Mouse (Mus musculus) gastrocnemius, postnatal 25 days (tissue): ENCODE results near the gene Naaladl2. TPM values are rescaled to one million over a fixed set of nuclear protein-coding genes. Genes with fewer than 3 reads are reported as not detected.

Source experiments
- DNase-seq: peaks from one replicate; pipeline ENCODE4 v3.0.0; 2022
- total RNA-seq, 2 experiments: library from RNA; stranded (reverse); gene quantifications; 1 replicate in 1 of 2; 2 replicates in 1 of 2; pipeline ENCODE4 v1.2.3; 2021

The Naaladl2 gene
- total RNA-seq, 2 experiments from 2014 or later = 0.43 to 0.78 TPM

DNA sequence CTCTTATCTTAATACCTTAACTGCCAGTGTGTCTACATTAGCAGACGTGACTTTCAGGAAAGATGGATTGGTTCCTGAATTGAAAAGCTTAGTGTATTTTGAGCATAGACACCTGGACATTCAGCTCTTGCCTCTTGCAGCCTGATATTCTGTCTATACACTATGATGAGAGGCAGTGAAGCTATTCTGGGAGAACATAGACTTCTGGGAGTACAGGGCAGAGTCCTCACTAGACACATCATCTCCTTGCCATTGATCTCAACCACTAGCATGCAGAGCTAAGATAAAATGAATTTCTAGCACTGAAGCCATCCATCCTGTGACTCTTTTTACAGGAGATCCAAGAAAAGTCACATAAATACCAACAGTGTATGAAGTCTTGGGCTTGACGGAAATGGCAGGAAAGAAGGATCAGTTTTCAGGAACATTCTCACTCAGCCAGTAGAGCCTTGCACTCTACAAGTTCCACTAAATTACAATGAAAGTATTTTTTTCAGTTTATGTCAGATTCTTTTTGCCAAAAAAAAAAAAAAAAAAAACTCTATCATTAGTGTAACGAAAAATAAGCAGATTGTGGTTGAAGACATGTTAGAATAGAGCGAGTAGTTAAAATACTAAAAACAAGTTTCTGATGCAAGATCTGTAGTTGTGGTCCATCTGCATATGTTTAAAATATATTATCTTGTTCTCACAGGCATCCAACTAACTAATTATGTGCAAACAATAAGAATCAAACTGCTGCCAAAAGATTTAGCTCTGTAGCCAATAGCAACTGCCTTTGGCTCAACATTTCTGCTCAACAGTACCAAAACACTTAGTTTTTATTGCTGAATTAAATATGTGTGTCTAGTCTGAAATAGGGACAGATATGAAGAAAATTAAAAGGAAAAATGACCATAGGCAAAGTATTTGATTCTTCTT, 1171.1 kb downstream of the Naaladl2 start:
- DNase-seq = no peak

DNA sequence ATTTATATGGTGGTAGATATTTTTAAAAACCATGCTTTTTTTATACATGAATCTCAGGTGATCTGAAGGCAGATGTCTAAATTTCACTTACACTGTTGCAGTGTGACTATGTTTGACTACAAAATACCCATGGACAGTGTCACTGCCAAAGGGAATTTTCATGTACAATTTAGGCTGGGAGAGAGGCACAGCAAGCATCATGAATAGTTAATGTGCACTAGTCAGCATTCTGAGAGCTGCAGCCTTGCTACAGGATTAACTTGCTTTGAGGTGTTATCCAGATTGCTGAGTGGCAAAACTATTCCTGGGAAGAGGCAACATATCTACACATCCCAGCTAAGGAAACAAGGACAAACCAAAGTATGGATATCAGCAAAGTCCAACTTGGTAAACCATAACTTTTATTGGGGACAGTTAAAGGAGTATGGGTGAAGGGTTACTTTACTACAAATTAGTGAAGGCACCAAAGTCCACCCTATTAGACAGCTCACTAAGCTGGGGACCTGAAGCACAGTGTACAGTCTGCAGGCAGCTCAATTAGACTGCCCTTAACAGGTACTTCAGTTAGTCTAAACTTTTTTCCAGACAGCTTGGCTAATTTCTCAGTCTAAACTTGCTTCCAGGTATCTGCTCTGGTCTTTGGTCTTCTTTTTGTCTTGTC, 1181.0 kb downstream of the Naaladl2 start:
- DNase-seq = no peak

DNA sequence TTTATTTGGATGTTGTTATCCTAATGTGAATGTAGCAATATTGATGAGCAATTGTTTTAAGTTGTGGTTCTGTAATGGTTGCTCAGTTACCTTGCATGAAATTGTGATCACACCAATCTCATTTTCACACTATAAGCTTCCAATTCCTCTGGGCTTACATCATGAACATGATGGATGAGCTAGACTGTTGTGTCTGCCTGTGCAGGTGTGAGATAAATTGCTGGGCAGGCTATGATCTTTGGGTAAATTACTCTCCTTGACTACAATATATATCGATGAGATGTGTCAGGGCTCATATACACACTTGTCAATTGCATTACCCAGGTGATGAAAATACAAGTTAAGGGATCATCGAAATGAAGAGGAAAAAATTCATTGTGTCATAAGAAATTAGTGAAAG, 1197.9 kb downstream of the Naaladl2 start:
- no peak for DNase-seq

DNA sequence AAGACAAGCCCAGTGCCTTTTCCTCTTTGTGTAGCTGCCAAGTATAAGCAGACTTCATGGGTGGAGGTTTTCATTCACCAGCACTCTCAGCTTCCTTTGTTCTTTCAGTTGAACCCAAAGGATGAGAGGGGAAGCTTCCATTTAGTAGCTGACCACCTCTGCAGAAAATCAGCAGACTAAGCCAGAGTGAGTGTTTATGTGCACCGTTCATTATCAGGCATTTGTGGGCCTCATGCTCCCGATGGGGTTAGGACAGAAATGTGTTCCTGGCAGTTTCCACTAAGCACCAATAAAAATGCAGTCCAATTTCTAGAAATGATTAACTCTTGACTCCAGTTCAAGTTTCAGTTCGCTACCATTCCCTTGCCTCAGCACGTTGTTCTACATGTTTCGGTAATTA, 1206.8 kb downstream of the Naaladl2 start:
- DNase-seq = no peak

DNA sequence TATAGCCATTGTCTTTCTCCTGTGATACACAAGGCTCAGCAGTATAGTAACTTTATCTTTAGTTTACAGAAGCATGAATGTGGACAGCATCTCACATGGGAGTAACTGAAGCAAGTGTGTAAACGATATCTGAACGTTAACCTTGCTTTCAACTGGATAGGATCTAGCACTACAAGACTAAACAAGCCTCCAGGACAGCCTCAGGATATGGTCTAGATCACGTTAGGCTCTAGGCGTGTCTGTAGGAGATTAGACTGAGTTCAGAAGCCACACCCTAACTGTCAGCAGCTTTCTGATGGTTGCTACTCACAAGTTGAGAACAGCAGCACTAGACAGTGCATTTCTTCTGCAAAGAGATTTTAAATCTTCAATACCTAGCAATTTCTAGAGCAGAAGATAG, 1216.0 kb downstream of the Naaladl2 start:
- no peak for DNase-seq

DNA sequence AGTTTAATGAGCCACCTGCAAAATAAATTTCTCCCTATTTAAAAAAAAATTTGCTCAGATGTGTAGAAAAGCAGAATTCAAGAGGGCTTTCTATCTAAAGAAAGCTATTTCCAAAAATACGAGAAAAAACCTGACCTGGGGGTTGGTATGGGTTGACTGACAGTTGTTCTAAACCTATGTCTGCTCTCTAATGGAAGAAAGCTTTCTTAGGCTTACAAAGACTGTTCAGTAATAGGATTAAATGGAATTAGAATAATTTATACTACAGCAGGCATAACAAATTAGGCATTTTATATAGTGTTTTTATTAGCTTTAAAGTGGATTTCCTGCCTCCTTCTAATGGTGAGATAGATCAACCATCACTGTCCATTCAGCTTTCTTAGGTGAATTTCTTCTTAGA, 1236.4 kb downstream of the Naaladl2 start:
- no peak for DNase-seq

DNA sequence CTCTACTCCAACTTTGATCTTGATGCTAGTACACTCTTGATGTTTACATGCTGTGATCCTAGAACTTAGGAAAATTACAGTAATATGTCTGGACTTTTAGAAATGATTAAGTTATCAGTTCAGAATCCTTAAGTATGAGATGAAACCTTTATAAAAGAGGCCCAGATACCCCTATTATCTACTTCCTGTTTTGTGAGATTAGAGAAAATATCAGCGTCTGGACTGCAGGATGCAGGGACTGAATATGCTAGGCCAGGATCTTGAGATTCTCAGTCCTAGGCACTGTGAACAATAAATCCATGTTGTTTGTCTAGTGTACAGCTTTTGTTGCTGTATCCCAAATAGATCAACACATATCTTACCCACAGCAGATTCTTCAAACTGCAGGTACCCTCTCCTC, 1278.4 kb downstream of the Naaladl2 start:
- no peak for DNase-seq

DNA sequence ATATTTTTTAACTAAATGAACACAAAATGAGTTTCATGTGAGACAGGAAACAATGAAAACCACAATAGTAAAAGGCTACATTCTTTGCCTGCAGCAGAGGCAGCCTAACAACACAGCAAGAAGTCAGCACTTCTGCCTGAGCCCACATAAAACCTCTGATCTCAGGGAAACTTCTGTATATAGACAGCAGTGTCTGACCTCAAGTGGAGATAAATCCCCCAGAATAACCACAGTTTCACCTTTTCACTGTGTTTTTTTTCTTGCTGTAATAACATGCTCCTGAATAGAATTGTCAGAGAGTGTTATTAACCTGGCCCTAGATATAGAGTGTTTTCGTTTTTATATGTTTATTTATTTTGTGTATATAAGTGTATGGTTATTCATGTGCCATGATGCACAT, 1286.8 kb downstream of the Naaladl2 start:
- DNase-seq = no peak

DNA sequence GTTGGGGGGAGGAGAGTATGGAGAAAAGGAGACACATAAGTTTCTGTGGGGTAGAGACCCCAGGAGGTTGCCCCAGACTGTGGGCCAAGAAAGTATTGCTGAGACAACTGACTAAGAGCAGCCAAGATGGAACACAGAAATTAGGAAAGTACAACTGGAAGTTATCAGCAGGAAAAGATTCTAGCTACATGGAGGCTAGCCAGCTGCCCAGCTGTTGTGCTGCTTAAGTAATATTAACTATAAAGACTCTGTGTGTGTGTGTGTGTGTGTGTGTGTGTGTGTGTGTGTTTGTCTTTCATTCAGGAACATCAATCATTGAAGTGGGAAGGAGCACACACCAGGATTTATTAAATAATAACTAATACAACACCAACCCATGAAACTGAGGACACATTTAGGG, 1326.5 kb downstream of the Naaladl2 start:
- peak; percentile 4 for DNase-seq

DNA sequence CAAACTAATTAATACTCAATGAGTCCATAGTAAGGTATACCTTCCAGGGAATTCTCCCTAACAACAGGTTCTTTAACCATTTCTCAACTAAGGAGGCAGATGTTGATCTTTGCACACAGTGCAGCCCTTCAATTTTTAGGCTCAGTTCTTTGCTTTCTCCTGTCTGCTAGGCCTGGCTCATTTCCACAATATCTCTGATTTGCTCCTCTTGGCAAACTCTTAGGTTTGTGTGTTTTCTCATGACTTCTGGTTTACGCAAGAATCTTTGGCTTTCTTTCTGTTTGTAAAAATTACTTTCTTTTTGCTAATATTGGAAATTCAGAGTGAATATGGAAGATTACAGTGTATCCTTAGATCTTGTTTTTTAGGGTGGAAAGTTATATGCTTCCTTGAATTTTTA, 1385.3 kb downstream of the Naaladl2 start:
- DNase-seq = no peak
